Mouse (Mus musculus) adipocyte (in vitro differentiated cells): ENCODE results near the gene Msi1.

Experiments used
- DNase-seq: peaks from one replicate; pipeline ENCODE4 v3.0.0-alpha.2; 2016; ENCODE audit warnings: low spot score

Msi1 gene

DNA sequence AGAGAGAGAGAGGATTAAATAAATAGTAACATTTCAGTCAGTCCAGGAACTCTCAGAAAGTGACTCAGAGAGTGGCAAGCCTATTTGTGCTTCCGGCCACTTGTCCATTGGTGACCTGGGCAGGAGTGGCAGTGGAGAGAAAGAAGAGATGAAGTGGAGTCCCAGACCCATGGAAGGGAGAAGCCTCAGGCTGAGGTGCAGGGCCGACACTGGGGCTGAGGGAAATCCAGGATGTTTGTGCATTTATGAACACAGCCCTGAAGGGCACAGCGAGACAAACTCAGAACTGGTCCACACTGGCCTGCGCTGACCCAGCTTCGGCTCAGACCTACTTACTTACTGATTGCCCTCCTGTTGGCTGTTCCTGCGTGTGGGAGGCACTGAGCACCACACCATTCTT, 40.4 kb downstream of the Msi1 start:
- no peak for DNase-seq

DNA sequence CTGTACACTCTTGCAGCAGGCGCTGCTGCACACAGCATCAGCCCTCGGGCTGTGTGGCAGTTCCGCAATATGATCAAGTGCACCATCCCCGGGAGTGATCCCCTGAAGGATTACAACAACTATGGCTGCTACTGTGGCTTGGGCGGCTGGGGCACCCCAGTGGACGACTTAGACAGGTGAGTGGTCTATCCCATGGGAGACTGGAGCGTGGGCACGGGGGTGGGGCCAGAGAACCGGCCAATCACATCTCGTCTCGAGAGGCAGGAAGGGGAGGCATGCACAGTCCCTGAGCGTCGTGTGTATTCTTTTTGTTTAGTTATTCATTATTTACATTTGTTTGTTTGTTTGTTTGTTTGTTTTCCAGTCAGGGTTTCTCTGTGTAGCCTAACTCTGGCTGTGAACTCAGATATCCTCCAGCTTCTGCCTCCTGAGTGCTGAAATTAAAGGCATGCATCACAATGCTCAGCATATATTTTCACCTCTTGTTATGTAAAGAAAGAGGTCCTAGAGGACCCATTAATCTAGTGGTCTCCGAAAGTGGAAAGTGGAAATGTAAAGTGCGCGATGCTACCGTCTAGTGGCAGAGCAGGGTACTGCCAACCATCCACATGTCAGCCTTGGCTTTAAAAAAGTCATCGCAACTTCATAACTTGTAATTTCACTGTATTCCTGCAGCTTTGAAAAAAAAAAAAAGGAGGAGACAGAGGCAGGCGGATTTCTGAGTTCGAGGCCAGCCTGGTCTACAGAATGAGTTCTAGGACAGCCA, 41.5 kb downstream of the Msi1 start:
- peak; percentile 47 for DNase-seq

DNA sequence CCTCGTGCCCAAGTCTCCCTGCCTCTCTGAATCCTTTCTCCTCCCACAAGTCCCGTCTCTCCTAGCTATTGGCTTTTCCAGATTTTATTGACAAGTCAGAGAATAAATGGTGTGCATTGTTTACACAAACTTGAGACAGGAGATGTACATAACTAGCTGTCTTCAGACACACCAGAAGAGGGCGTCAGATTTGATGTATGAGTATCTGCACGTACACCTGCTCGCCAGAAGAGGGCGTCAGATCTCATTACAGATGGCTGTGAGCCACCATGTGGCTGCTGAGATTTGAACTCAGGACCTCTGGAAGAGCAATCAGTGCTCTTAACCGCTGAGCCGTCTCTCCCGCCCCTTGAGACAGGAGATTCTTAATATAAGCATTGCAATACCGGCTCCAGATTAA, 43.8 kb downstream of the Msi1 start:
- DNase-seq, result no peak

DNA sequence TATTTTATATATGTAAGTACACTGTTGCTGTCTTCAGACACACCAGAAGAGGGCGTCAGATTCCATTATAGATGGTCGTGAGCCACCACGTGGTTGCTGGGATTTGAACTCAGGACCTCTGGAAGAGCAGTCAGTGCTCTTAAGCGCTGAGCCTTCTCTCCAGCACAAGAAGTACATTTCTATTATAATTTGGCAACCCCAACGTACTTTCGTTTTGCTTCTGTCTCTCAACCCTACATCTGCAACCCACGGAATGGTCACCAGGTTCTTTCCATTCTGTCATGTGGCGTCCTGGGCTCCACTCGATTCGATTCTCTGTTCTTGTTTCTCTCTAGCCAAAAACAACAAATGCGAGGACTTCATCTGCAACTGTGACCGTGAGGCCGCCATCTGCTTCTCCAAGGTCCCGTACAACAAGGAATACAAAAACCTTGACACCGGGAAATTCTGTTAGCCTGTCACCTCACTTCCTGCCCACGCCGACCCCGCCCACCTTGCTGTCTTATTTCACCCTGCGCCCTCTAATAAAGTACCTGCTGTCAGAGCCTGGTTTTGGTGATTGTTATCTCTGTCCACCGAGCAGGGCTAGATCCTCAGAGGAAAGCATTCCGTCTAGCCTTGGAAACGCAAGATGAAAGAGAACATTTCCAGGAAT, 44.9 kb downstream of the Msi1 start:
- no peak for DNase-seq

DNA sequence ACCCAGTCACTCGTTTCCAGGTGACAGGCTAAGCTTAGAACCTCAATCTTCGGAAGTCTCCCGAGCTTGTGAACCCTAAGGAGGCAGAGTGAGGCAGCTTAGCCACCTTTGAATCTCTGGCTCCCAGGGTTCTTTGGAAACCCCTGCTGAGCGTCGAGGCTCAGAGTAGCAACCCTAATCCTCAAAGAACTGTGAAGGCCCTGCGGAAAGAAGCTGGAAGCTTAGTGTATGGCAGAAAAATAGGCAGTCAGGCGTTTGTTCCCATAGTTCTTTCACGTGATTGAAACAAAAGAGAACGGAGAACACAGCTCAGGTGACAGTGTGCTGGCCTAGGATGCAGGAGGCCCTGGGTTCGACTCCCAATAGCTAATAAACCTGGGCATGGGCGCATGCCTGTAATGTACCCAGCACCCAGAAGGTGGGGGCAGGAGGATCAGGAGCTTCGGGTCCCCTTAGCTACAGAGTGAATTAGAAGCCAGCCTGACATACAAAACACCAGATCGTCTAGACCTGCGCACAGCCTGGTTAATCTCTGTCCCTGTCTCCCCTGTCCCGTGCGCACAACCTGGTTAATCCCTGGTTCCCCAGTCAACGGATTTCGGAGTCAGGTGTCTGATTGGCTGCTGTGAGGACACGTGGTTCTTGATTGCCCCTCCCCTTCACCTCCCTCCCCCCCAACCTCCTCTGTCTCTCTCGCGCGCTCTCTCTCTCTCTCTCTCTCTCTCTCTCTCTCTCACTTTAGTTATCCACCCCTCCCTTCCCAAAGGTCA, 46.1 kb downstream of the Msi1 start:
- no peak for DNase-seq

DNA sequence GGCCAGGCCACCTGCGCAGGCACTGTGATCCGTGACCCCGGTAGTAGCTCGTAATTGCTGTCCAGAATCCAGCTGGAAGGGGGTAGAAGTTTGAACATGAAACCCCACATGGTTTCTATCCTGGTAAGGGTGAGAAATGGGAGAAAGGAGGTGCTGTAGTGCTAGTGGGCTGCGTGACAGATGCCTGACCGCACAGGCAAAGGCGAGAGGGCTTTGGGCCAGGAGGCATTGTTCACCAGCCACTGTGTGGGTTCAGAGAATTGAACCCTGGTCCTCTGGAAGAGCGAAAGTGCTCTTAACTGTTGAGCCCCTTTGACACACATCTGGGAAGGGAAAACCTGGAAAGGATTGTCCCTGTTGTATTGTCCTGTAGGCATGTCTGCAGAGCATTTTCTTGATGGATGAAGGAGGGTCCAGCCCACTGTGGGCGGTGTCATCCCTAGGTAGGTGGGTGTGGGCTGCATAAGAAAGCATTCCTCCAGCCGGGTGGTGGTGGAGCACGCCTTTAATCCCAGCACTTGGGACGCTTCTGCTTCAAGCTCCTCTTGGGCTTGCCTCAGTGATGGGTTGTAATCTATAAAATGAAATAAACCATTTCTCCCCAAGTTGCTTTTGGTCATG, 46.8 kb downstream of the Msi1 start:
- DNase-seq, result no peak

GRCm38 (mm10) chr5:115479561-115479960, 50.2 kb downstream of the Msi1 start:
- DNase-seq, result no peak

DNA sequence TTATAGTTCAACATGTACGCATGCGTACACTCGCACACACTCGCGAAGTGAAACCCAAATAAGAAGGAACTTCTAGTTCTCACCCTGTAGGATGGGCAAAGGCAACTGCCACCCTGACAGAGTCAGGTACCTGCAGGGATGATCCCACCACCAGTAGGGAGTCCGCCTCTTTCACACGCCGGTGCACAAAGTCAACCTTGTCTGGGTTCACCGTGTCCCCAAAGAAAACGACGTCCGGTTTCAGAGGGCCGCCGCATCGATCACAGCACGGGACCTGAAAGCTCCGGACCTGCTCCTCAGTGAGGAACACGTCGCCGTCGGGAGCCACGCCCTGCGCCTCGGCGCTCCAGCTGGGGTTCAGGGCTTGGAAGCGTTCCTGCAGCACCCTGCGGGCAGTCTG, 50.7 kb downstream of the Msi1 start:
- DNase-seq, result no peak

DNA sequence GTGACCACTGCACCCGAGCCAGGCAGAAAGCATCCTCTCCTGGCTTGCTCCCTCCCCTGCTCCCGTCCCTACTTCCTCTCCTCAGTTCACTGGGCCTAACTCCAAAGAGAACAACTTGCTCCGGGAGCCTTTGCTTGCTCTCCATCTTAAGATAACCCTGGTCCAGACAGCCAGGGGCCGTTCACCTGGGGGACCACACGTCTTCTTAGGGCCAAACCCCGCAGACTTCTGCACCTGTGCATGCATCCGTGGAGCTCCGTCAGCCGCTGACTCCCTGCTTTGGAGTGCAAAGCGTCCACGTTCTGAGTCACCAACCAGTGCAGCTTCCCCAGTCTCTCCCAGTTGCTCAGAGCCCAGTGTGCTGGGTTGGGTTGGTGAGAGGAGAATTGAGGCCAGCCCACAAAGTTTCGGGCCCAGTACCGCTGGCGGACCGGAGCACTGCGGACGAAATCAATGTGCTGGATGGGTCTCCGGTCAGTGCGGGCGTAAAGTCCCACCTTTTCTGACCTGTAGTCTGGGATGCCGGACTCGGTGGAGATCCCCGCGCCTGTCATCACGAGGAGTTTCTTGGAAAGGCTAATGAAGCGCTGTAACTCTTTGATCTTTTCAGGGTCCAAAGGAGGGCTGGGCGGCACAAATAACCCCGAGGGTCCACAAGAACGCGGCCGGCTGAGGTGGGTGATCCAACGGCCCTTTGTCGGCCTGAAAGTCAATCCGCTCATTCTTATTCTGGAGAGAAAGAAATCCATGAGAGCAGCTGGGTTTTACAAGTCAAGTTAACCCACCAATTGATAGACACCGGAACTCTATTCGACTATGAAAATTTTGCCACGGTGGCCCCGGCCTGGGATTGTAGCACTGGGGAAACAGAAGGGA, 53.2 kb downstream of the Msi1 start:
- DNase-seq, result no peak

GRCm38 (mm10) chr5:115483385-115483784, 54.0 kb downstream of the Msi1 start:
- DNase-seq, result no peak

DNA sequence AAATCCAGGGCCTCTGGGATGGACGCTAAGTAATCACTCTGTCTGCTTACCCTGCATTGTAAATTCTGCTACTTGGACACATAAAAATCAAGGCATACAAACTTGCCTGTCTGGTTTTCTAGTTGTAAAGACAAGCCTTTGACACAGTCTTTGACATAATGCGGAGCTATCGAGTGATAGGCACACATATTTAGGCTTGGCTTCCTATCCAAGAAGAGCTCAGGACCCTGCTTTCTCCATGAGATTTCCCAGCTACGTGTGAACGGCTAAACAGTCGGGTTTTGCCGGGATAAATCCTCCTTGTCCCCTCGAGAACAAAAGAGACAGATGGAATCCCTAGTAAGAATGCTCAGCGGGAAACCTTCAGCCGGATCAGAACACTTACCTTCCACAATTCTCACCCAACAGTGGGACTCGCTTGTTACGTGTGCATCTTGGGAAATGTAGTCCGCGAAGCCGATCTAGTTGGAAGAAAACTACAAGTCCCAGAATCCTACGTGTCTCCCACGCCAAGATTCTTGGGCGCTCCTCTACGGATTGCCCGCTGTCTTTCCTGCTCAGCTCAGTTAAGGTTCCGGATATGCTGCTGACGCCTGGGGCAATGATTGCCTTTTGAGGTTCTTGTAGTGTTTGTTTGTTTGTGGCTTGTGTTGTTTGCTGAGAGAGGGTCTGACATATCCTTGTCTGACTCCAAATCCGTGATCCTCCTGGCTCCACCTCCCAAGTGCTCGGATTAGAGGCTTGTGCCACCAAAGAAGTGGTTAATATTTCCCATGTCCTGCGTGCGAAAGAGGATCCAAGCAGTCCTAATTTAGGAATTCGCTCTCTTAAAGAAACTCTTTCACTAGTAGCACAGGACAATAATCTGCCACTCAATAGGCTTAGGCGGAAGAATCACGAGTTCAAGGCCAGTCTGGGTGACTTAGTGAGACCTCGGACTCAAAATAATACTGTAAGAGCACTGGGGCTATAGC, 54.8 kb downstream of the Msi1 start, which contains the start of gene Sirt4:
Gene Sirt4, minus strand, starts transcription at position 779 of the 974 bp plus-strand sequence.
- DNase-seq, result peak; percentile 97

- no peak for DNase-seq
These were observed 55.6 kb downstream of the Msi1 start for GRCm38 (mm10) chr5:115484996-115485395.

DNA sequence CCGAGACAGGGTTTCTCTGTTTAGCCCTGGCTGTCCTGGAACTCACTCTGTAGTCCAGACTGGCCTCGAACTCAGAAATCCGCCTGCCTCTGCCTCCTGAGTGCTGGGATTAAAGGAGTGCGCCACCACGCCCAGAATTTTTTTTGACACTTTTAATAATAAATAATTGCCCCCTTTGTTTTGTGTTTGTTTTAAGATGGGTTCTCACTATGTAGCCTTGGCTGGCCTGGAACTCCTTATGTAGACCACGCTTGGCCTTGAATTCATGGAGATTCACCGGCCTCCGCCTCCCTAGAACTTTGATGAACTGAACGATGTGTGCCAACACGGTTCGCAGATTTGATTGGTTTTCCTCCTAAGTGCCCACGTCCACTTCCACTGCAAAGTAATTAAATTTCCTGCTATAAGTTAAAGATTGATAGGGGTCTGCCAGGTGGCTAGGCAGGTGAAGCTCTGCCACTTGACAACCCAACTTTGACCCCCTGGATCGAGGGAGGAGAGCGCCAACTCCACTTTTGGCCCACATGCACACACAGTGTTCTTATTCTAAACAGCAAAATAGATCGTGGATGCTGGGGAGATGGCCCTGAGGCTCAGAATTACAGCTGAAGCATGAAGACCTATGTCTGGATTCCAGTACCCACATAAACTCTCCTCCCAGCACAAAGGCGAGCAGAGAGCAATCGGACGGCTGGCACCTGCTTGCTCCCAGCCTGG, 56.2 kb downstream of the Msi1 start:
- no peak for DNase-seq

DNA sequence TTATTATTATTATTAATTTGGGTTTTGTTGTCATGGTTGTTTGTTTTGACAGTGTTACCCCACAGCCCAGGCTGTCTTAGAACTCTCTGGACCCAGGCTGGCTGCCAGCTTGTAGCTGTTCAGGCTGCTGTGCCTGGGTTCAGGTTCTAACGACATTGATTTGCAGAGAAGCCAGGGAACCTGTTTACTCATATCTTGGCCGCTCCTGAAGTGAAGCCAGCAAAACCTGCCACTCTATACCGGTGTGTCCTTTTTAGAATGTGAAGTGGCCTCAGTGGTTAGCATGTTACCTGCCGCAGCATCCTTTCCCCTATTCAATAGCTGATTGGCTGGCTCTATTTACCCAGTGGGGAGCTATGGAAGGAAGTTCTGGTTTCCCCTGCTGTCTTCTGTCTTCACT, 57.3 kb downstream of the Msi1 start:
- no peak for DNase-seq

GRCm38 (mm10) chr5:115487353-115487752, 58.0 kb downstream of the Msi1 start:
- no peak for DNase-seq

- DNase-seq, result no peak
These were observed 58.7 kb downstream of the Msi1 start for GRCm38 (mm10) chr5:115487942-115488580.

DNA sequence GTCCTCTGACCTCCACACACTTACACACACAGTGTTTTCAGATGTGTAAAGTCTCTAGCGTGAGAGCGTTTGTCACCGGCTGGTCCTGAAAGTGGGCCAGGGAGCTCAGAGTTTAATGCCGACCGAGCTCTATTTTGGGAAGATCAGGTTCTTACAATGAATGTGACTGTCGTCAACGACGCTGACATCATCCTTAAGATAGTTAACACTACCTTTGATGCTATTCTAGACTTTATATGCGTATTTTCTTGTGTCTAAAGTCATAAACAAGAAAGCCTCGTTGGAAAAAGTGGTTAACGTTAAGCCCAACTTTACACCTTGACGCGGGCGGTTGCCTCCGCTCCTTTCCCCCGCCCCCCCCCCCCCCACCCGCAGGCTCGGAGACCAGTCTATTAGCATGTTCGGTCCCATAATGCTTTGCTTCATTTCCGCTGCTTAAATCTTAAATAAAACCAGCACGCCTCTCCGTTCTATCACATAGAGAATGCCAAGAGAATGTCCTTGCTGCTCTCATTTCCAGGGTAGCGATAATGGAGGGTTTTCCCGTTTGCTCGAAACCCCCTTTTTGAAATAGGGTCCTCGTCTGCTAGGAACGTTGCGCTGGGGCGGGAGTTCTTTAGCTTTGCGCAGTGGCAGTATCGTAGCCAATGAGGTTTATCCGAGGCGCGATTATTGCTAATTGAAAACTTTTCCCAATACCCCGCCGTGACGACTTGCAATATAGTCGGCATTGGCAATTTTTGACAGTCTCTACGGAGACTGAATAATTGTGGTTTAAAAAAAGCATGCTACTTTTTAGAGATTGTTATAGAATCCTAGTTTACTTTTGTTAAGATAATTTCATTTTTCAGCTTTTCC, 59.7 kb downstream of the Msi1 start:
- peak; percentile 85 for DNase-seq
